Mouse (Mus musculus) heart, postnatal 0 days (tissue): Measurements from ENCODE around the gene Gimap7. TPM values are rescaled to one million over a fixed set of nuclear protein-coding genes. Genes with fewer than 3 reads are reported as not detected.

Source experiments
- ATAC-seq: fragments of 200-750 bp; cut with Nextera tagmentation; 2 replicates; pipeline ENCODE4 v1.8.0; 2017; ENCODE audit warnings: low read depth, moderate number of reproducible peaks, moderate library complexity; ENCODE audit not compliant: insufficient read depth
- DNase-seq: peaks from one replicate; pipeline ENCODE4 v3.0.0-alpha.2; 2016; ENCODE audit warnings: low spot score
- H3K27ac ChIP-seq: fragments of 300-500 bp; sonication (generic); 2 replicates; pipeline ENCODE4 v1.5.1; 2014; ENCODE audit warnings: low read depth, mild to moderate bottlenecking
- H3K27me3 ChIP-seq: fragments of 300-500 bp; sonication (generic); 2 replicates; pipeline ENCODE4 v1.6.1; 2014; ENCODE audit warnings: low read length, mixed read lengths; ENCODE audit not compliant: control insufficient read depth, insufficient read depth
- H3K36me3 ChIP-seq: fragments of 300-500 bp; sonication (generic); replicated peaks from 2 replicates; pipeline ENCODE4 v1.6.1; 2014; ENCODE audit warnings: low read length, mixed read lengths; ENCODE audit not compliant: control insufficient read depth, insufficient read depth
- H3K4me1 ChIP-seq: fragments of 300-500 bp; sonication (generic); 2 replicates; pipeline ENCODE4 v1.6.1; 2014; ENCODE audit warnings: antibody characterized with exemption; ENCODE audit not compliant: control insufficient read depth, insufficient read depth
- H3K4me2 ChIP-seq: fragments of 300-500 bp; sonication (generic); 2 replicates; pipeline ENCODE4 v1.6.1; 2014; ENCODE audit warnings: low read depth, mild to moderate bottlenecking, low read length, moderate library complexity
- H3K4me3 ChIP-seq: fragments of 300-500 bp; sonication (generic); 2 replicates; pipeline ENCODE4 v1.5.1; 2014; ENCODE audit warnings: low read depth, low read length
- H3K9ac ChIP-seq: fragments of 300-500 bp; sonication (generic); replicated peaks from 2 replicates; pipeline ENCODE4 v1.6.1; 2014; ENCODE audit warnings: low read depth, low read length, mixed read lengths
- H3K9me3 ChIP-seq: fragments of 300-500 bp; sonication (generic); replicated peaks from 2 replicates; pipeline ENCODE4 v1.6.1; 2016; ENCODE audit warnings: low read length; ENCODE audit not compliant: control insufficient read depth
- CTCF ChIP-seq: IDR thresholded peaks from 2 replicates; pipeline ENCODE4 v1.5.1; 2016; ENCODE audit warnings: antibody characterized with exemption, control low read depth, low read depth
- EP300 ChIP-seq: IDR thresholded peaks from 2 replicates; pipeline ENCODE4 v1.6.1; 2016; ENCODE audit warnings: antibody characterized with exemption, low read depth
- WGBS: fragments of 180-500 bp; shearing (Covaris S2); extraction: QIAGEN DNeasy Blood & Tissue Kit; methylation state at CpG from one replicate; pipeline ENCODE4 v1.1.7; 2014; 5-methylcytosine and 5-hydroxymethylcytosine counted together
- polyA plus RNA-seq: library from polyadenylated mRNA; unstranded; fragments of >200 nt; fragmentation: Nextera tagmentation; extraction: Ambion mirVana; gene quantifications from 2 replicates; pipeline ENCODE4 v1.2.1, GENCODE M21; 2015
- total RNA-seq: library from RNA; depleted of rRNA; stranded (reverse); fragments of >200 nt; gene quantifications from 2 replicates; pipeline ENCODE4 v1.2.3, GENCODE M21; 2014; ENCODE audit warnings: low replicate concordance

The Gimap7 gene
- total and polyA plus RNA-seq, 2 experiments from 2014 or later, result not detected

GRCm38 (mm10) chr6:48685251-48685650 is 33.2 kb upstream of the Gimap7 start:
- Histone ChIP-seq H3K4me3 (peak overlapping the region; percentile 28), H3K27me3 (no peaks in the 10 kb centered on the region), H3K4me2 (peak overlapping the region; percentile 52), H3K9me3 (no peaks in the 10 kb centered on the region), H3K4me1 (no peaks in the 10 kb centered on the region), H3K9ac (peak overlapping the region; percentile 39; the same call in 1 of the 2 replicates), H3K36me3 (no peaks in the 10 kb centered on the region), H3K27ac (peak overlapping the region; percentile 79)
- 59% methylated on average over 2 of the region's 2 CpGs for WGBS
- ATAC-seq (no peak), DNase-seq (no peak)
- TF ChIP-seq EP300, result no peak
- TF ChIP-seq CTCF, result no peak

GRCm38 (mm10) chr6:48685694-48686665 is 32.4 kb upstream of the Gimap7 start:
- Histone ChIP-seq H3K27ac (peak overlapping the region; percentile 79), H3K9ac (no peak overlapping the region; the same call in 1 of the 2 replicates), H3K36me3 (no peaks in the 10 kb centered on the region), H3K27me3 (no peaks in the 10 kb centered on the region), H3K4me2 (peak overlapping the region; percentile 52), H3K4me1 (no peaks in the 10 kb centered on the region), H3K4me3 (peak overlapping the region; percentile 28), H3K9me3 (no peaks in the 10 kb centered on the region)
- ATAC-seq (no peak), DNase-seq (no peak)
- TF ChIP-seq EP300 (no peak), CTCF (no peak)
- WGBS, result 58% methylated on average over 7 of the region's 7 CpGs

GRCm38 (mm10) chr6:48687077-48687476 is 31.3 kb upstream of the Gimap7 start:
- DNase-seq, result no peak
- Histone ChIP-seq H3K4me2 (peak overlapping the region; percentile 52), H3K36me3 (no peaks in the 10 kb centered on the region), H3K9ac (no peak overlapping the region), H3K4me1 (no peaks in the 10 kb centered on the region), H3K4me3 (no peak overlapping the region), H3K9me3 (no peaks in the 10 kb centered on the region), H3K27me3 (no peaks in the 10 kb centered on the region), H3K27ac (no peak overlapping the region; the same call in 1 of the 2 replicates)
- ATAC-seq, result no peak
- WGBS, result 40% methylated on average over 2 of the region's 2 CpGs
- no peak for TF ChIP-seq EP300

GRCm38 (mm10) chr6:48689320-48689719 is 29.1 kb upstream of the Gimap7 start:
- H3K27me3 ChIP-seq, result no peaks in the 10 kb centered on the region
- WGBS, result 73% methylated on average over 2 of the region's 2 CpGs
- no peak overlapping the region for H3K27ac ChIP-seq

GRCm38 (mm10) chr6:48692962-48693361 is 25.5 kb upstream of the Gimap7 start:
- no peaks in the 10 kb centered on the region for H3K9me3 ChIP-seq
- no peak overlapping the region for H3K4me2 ChIP-seq
- 66% methylated on average over 6 of the region's 6 CpGs for WGBS
- DNase-seq (no peak), ATAC-seq (no peak)
- H3K27me3 ChIP-seq, result no peaks in the 10 kb centered on the region
- no peak overlapping the region for H3K4me3 ChIP-seq
- TF ChIP-seq EP300 (no peak), CTCF (no peak)
- H3K9ac ChIP-seq, result no peak overlapping the region
- no peaks in the 10 kb centered on the region for H3K4me1 ChIP-seq
- no peaks in the 10 kb centered on the region for H3K36me3 ChIP-seq
- H3K27ac ChIP-seq, result no peak overlapping the region

More at GRCm38 (mm10) chr6:48689320-48689719, 29.1 kb upstream of the Gimap7 start:
- Histone ChIP-seq H3K9me3 (no peaks in the 10 kb centered on the region), H3K4me1 (no peaks in the 10 kb centered on the region), H3K4me2 (no peak overlapping the region), H3K36me3 (no peaks in the 10 kb centered on the region), H3K4me3 (no peak overlapping the region), H3K9ac (no peak overlapping the region)
- ATAC-seq (no peak), DNase-seq (no peak)
- TF ChIP-seq EP300 (no peak), CTCF (no peak)
